Mouse (Mus musculus) neural tube, embryonic 12.5 days (tissue): ENCODE results near the gene Gm17364. TPM values are rescaled to one million over a fixed set of nuclear protein-coding genes. Genes with fewer than 3 reads are reported as not detected.
A peak's percentile ranks its signal among the peaks of the same experiment; 100 is the strongest.
"Not testable (repeated sequence)": the region's sequence is repeated elsewhere in the genome, so short reads cannot be mapped to it uniquely, and the experiment has no call there.

Experiments
- ATAC-seq: fragments of 200-750 bp; cut with Nextera tagmentation; 2 replicates; pipeline ENCODE4 v1.8.0; 2017; ENCODE audit warnings: low read depth, mild to moderate bottlenecking, moderate TSS enrichment, moderate library complexity; ENCODE audit not compliant: low FRiP score
- H3K27ac ChIP-seq: fragments of 300-500 bp; sonication (generic); 2 replicates; pipeline ENCODE4 v1.5.1; 2016
- H3K27me3 ChIP-seq: fragments of 300-500 bp; sonication (generic); replicated peaks from 2 replicates; pipeline ENCODE4 v1.6.1; 2016; ENCODE audit warnings: mild to moderate bottlenecking
- H3K36me3 ChIP-seq: fragments of 300-500 bp; sonication (generic); 2 replicates; pipeline ENCODE4 v1.6.1; 2016; ENCODE audit warnings: mild to moderate bottlenecking
- H3K4me1 ChIP-seq: fragments of 300-500 bp; sonication (generic); 2 replicates; pipeline ENCODE4 v1.6.1; 2016
- H3K4me2 ChIP-seq: fragments of 300-500 bp; sonication (generic); replicated peaks from 2 replicates; pipeline ENCODE4 v1.6.1; 2016; ENCODE audit warnings: mild to moderate bottlenecking
- H3K4me3 ChIP-seq: fragments of 300-500 bp; sonication (generic); 2 replicates; pipeline ENCODE4 v1.5.1; 2016
- H3K9ac ChIP-seq: fragments of 300-500 bp; sonication (generic); 2 replicates; pipeline ENCODE4 v1.6.1; 2016; ENCODE audit warnings: mild to moderate bottlenecking
- H3K9me3 ChIP-seq: fragments of 300-500 bp; sonication (generic); 2 replicates; pipeline ENCODE4 v1.6.1; 2016; ENCODE audit warnings: mild to moderate bottlenecking
- WGBS: fragments of 180-500 bp; shearing (Covaris S2); methylation state at CpG from one replicate; pipeline ENCODE4 v1.1.7; 2016; 5-methylcytosine and 5-hydroxymethylcytosine counted together
- polyA plus RNA-seq: library from polyadenylated mRNA; unstranded; fragments of >200 nt; fragmentation: Nextera tagmentation; extraction: Ambion mirVana; gene quantifications from 2 replicates; pipeline ENCODE4 v1.2.1, GENCODE M21; 2016

Gm17364 gene
- polyA plus RNA-seq, 1 experiment from 2014 or later = not detected

GRCm38 (mm10) chr13:41251232-41251631 is 22.5 kb downstream of the Gm17364 start:
- WGBS = 92% methylated on average over 5 of the region's 5 CpGs
- not testable (repeated sequence) for H3K4me1 ChIP-seq, H3K9ac ChIP-seq, H3K27me3 ChIP-seq, H3K9me3 ChIP-seq, H3K4me3 ChIP-seq, H3K36me3 ChIP-seq, H3K27ac ChIP-seq, ATAC-seq
- peak overlapping the region; percentile 80; the same call in 1 of the 2 replicates for H3K4me2 ChIP-seq

- Histone ChIP-seq H3K4me2 (peak overlapping the region; percentile 80), H3K27me3 (no peaks in the 10 kb centered on the region), H3K9me3 (no peaks in the 10 kb centered on the region), H3K36me3 (no peaks in the 10 kb centered on the region), H3K4me3 (peak overlapping the region; percentile 74), H3K9ac (peak overlapping the region; percentile 76), H3K27ac (0 out of 2 replicates have a peak overlapping the region, but pooled peaks have one; percentile 70), H3K4me1 (peaks cover 4% of the 10 kb centered on the region; the same call in 1 of the 2 replicates)
- ATAC-seq = no peak
- WGBS = 1% methylated on average over 27 of the region's 27 CpGs
These were observed 23.3 kb downstream of the Gm17364 start for GRCm38 (mm10) chr13:41250318-41250981.

- Histone ChIP-seq H3K4me3 (peak within 1 kb of the TSS; percentile 74), H3K9ac (peak within 1 kb of the TSS; percentile 76), H3K4me1 (peaks cover 4% of the 10 kb centered on the region; the same call in 1 of the 2 replicates), H3K27ac (peak within 1 kb of the TSS; percentile 70; the same call in 1 of the 2 replicates), H3K9me3 (no peaks in the 10 kb centered on the region), H3K27me3 (no peaks in the 10 kb centered on the region), H3K4me2 (peak within 1 kb of the TSS; percentile 80), H3K36me3 (no peaks in the 10 kb centered on the region)
- peak; percentile 99 for ATAC-seq
- under 1% methylated on average over 76 of the region's 78 CpGs for WGBS
These were observed 24.0 kb downstream of the Gm17364 start, which contains the start of gene Smim13 for GRCm38 (mm10) chr13:41249538-41250317. Gene Smim13, plus strand, starts transcription at chr13:41249844.

GRCm38 (mm10) chr13:41248751-41249520 is 24.8 kb downstream of the Gm17364 start:
- WGBS = 43% methylated on average over 12 of the region's 12 CpGs
- no peak overlapping the region for H3K27ac ChIP-seq

GRCm38 (mm10) chr13:41244306-41244830 is 29.4 kb downstream of the Gm17364 start:
- no peak for ATAC-seq
- 68% methylated on average over 6 of the region's 6 CpGs for WGBS
- no peak overlapping the region for H3K27ac ChIP-seq
- no peaks in the 10 kb centered on the region for H3K4me1 ChIP-seq
- H3K27me3 ChIP-seq = no peaks in the 10 kb centered on the region
- H3K9ac ChIP-seq = no peak overlapping the region
- no peaks in the 10 kb centered on the region for H3K36me3 ChIP-seq
- H3K9me3 ChIP-seq = no peaks in the 10 kb centered on the region
- H3K4me2 ChIP-seq = no peak overlapping the region
- H3K4me3 ChIP-seq = no peak overlapping the region

More at GRCm38 (mm10) chr13:41248751-41249520, 24.8 kb downstream of the Gm17364 start:
- Histone ChIP-seq H3K27me3 (no peaks in the 10 kb centered on the region), H3K4me3 (peak overlapping the region; percentile 74), H3K9ac (peak overlapping the region; percentile 42; the same call in 1 of the 2 replicates), H3K4me1 (peaks cover 4% of the 10 kb centered on the region; the same call in 1 of the 2 replicates), H3K4me2 (peak overlapping the region; percentile 80), H3K9me3 (no peaks in the 10 kb centered on the region), H3K36me3 (no peaks in the 10 kb centered on the region)
- no peak; the same call in 1 of the 2 replicates for ATAC-seq

GRCm38 (mm10) chr13:41241557-41241956 is 32.2 kb downstream of the Gm17364 start:
- no peak overlapping the region for H3K9ac ChIP-seq
- no peaks in the 10 kb centered on the region for H3K27me3 ChIP-seq
- no peak for ATAC-seq
- no peaks in the 10 kb centered on the region for H3K36me3 ChIP-seq
- WGBS = 73% methylated on average over 2 of the region's 2 CpGs
- no peaks in the 10 kb centered on the region for H3K9me3 ChIP-seq
- no peaks in the 10 kb centered on the region for H3K4me1 ChIP-seq
- no peak overlapping the region for H3K4me2 ChIP-seq
- no peak overlapping the region for H3K4me3 ChIP-seq
- H3K27ac ChIP-seq = no peak overlapping the region

- 14% methylated on average over 5 of the region's 5 CpGs for WGBS
- no peak for ATAC-seq
- no peak overlapping the region for H3K4me3 ChIP-seq
- H3K9ac ChIP-seq = no peak overlapping the region
- no peaks in the 10 kb centered on the region for H3K36me3 ChIP-seq
- no peaks in the 10 kb centered on the region for H3K9me3 ChIP-seq
- H3K4me1 ChIP-seq = no peaks in the 10 kb centered on the region
- H3K27me3 ChIP-seq = no peaks in the 10 kb centered on the region
- no peak overlapping the region for H3K4me2 ChIP-seq
- H3K27ac ChIP-seq = no peak overlapping the region
These were observed 35.0 kb downstream of the Gm17364 start for GRCm38 (mm10) chr13:41238805-41239130.

- no peak for ATAC-seq
- H3K4me3 ChIP-seq = no peak overlapping the region
- H3K9ac ChIP-seq = no peak overlapping the region; the same call in 1 of the 2 replicates
- WGBS = 79% methylated on average over 10 of the region's 10 CpGs
- H3K9me3 ChIP-seq = no peaks in the 10 kb centered on the region
- H3K36me3 ChIP-seq = no peaks in the 10 kb centered on the region
- H3K27me3 ChIP-seq = no peaks in the 10 kb centered on the region
- no peak overlapping the region for H3K4me2 ChIP-seq
- H3K27ac ChIP-seq = no peak overlapping the region
- no peaks in the 10 kb centered on the region for H3K4me1 ChIP-seq
These were observed 35.6 kb downstream of the Gm17364 start for GRCm38 (mm10) chr13:41238035-41238804.

GRCm38 (mm10) chr13:41235845-41236741 is 37.7 kb downstream of the Gm17364 start:
- Histone ChIP-seq H3K4me1 (no peaks in the 10 kb centered on the region), H3K9ac (no peak overlapping the region), H3K27ac (no peak overlapping the region), H3K4me3 (no peak overlapping the region), H3K27me3 (no peaks in the 10 kb centered on the region), H3K36me3 (no peaks in the 10 kb centered on the region), H3K4me2 (no peak overlapping the region), H3K9me3 (no peaks in the 10 kb centered on the region)
- WGBS = 70% methylated on average over 13 of the region's 13 CpGs
- no peak for ATAC-seq

- Histone ChIP-seq H3K27me3 (no peaks in the 10 kb centered on the region), H3K36me3 (no peaks in the 10 kb centered on the region), H3K4me2 (no peak overlapping the region), H3K9ac (no peak overlapping the region), H3K4me1 (no peaks in the 10 kb centered on the region), H3K9me3 (no peaks in the 10 kb centered on the region), H3K27ac (no peak overlapping the region), H3K4me3 (no peak overlapping the region)
- ATAC-seq = no peak
- WGBS = 92% methylated on average over 6 of the region's 6 CpGs
These were observed 38.6 kb downstream of the Gm17364 start for GRCm38 (mm10) chr13:41235181-41235580.
